Mouse (Mus musculus) ES-E14 (cell line): ENCODE results near the gene Ccdc40.

Source experiments
- HCFC1 ChIP-seq: IDR thresholded peaks from 2 replicates; pipeline ENCODE4 v1.6.1; 2012; ENCODE audit warnings: low read length, inconsistent platforms, borderline replicate concordance; ENCODE audit not compliant: insufficient read depth
- MAFK ChIP-seq: IDR thresholded peaks from 2 replicates; pipeline ENCODE4 v1.6.1; 2014; ENCODE audit warnings: mild to moderate bottlenecking, low read depth, low read length, inconsistent platforms; ENCODE audit not compliant: insufficient read depth
- ZC3H11A ChIP-seq: IDR thresholded peaks from 2 replicates; pipeline ENCODE4 v1.6.1; 2012; ENCODE audit warnings: low read depth, mild to moderate bottlenecking, inconsistent platforms, low read length, borderline replicate concordance
- ZNF384 ChIP-seq: IDR thresholded peaks from 2 replicates; pipeline ENCODE4 v1.6.1; 2012; ENCODE audit warnings: low read depth, low read length, inconsistent platforms

- TF ChIP-seq ZNF384 (no peak), ZC3H11A (no peak), MAFK (no peak), HCFC1 (no peak)
Observed at GRCm38 (mm10) chr11:119239480-119239879, 11.1 kb downstream of the Ccdc40 start.
